21 mouse cellular contexts compared by ENCODE assay signal in genomic region chr8:103884873-103885780, GRCm38 (mm10).
A peak's percentile ranks its signal among the peaks of the same experiment; 100 is the strongest.
DNase-seq lines count a peak whose midpoint lies in the region; ATAC-seq and TF ChIP-seq lines count a peak whose summit lies in the region.
"Had no signal": no experiment of that assay in that cellular context is flagged by ENCODE, and none has a peak within 500 bp of the region (broad histone marks: within the 10 kb centered on the region; RNA-seq: fewer than 3 reads in every experiment).

No protein-coding gene starts in this region.

- H3K79me2 ChIP-seq in CH12.LX (replicated peaks; ENCODE audit: control insufficient read depth, extremely low read depth, insufficient read depth, poor library complexity, severe bottlenecking) = no peaks in the 10 kb centered on the region

- TF ChIP-seq POLR2A in CH12.LX (IDR thresholded peaks at IDR 0.05; ENCODE audit: low read depth, low read length) = no peak

- H3K27ac ChIP-seq in kidney, embryonic 15.5 days = no peak overlapping the region
- H3K27ac ChIP-seq in kidney, postnatal 0 days = no peak overlapping the region
- no peak overlapping the region for H3K27ac ChIP-seq in CH12.LX (ENCODE audit: insufficient read depth, low read depth)
- H3K27ac ChIP-seq: embryonic facial prominence, embryonic 10.5 days; embryonic facial prominence, embryonic 12.5 days; forebrain, embryonic 13.5 days; forebrain, embryonic 15.5 days had no signal

- TF ChIP-seq RAD21 in CH12.LX (IDR thresholded peaks at IDR 0.05; ENCODE audit: low read depth, low read length) = no peak

- no peak overlapping the region for H3K9ac ChIP-seq in kidney, embryonic 15.5 days
- H3K9ac ChIP-seq in kidney, postnatal 0 days (ENCODE audit: low read depth, low read length) = no peak overlapping the region
- H3K9ac ChIP-seq in CH12.LX (ENCODE audit: insufficient read depth, low read depth) = no peak overlapping the region
- H3K9ac ChIP-seq: embryonic facial prominence, embryonic 12.5 days; forebrain, embryonic 13.5 days; forebrain, embryonic 15.5 days; forebrain, postnatal 0 days had no signal

- no peak for TF ChIP-seq CTCF in kidney, postnatal 0 days (IDR thresholded peaks at IDR 0.05; ENCODE audit: low read depth)
- TF ChIP-seq CTCF in CH12.LX (conservative IDR thresholded peaks at IDR 0.05 in 1 of 2, IDR thresholded peaks at IDR 0.05 in 1 of 2; ENCODE audit: low read depth in 2 of 2, low read length in 2 of 2) = no peak

- no peaks in the 10 kb centered on the region for H3K9me3 ChIP-seq in kidney, embryonic 15.5 days (replicated peaks)
- H3K9me3 ChIP-seq in kidney, postnatal 0 days (replicated peaks; ENCODE audit: low read length) = no peaks in the 10 kb centered on the region
- no peaks in the 10 kb centered on the region for H3K9me3 ChIP-seq in CH12.LX (replicated peaks; ENCODE audit: low read length)
- H3K9me3 ChIP-seq: embryonic facial prominence, embryonic 10.5 days; embryonic facial prominence, embryonic 12.5 days; forebrain, embryonic 13.5 days; forebrain, embryonic 15.5 days had no signal

- in situ Hi-C loops in CH12.LX (cut with MboI; ENCODE audit: low pct_ligation_motif_present, low pct_unique_long_range_greater_than_20kb, low sequenced_read_pairs) = no loop called here

- peak; percentile 56; the same call in 1 of the 2 replicates for ATAC-seq in kidney, embryonic 15.5 days (replicated peaks; ENCODE audit: low FRiP score)
- no peak for ATAC-seq in kidney, postnatal 0 days (replicated peaks; ENCODE audit: low FRiP score, low read depth)
- no peak for ATAC-seq in activated CD4-positive, CD25-positive, alpha-beta regulatory T cell, adult 4 months
- ATAC-seq: CD4-positive, CD25-positive, alpha-beta regulatory T cell, adult 4 months; forebrain, embryonic 13.5 days; forebrain, embryonic 15.5 days; forebrain, postnatal 0 days had no signal

- TF ChIP-seq EP300 in CH12.LX (IDR thresholded peaks at IDR 0.05; ENCODE audit: low read length) = no peak; the same call in 1 of the 2 replicates

- dilution Hi-C loops in CH12.LX (cut with MboI; ENCODE audit: extremely low pct_ligation_motif_present, extremely low pct_unique_long_range_greater_than_20kb, low sequenced_read_pairs) = no loop called here

- WGBS in kidney, embryonic 15.5 days = 56% methylated on average over 12 of the region's 12 CpGs
- WGBS in kidney, postnatal 0 days = 51% methylated on average over 12 of the region's 12 CpGs

- 0 out of 2 replicates have a peak, but pooled peaks cover 3% of the 10 kb centered on the region for H3K4me1 ChIP-seq in kidney, embryonic 15.5 days
- no peaks in the 10 kb centered on the region for H3K4me1 ChIP-seq in kidney, postnatal 0 days (replicated peaks; ENCODE audit: insufficient read depth, low read length)
- H3K4me1 ChIP-seq in CH12.LX (ENCODE audit: control insufficient read depth in 1 of 2, insufficient read depth in 2 of 2) = peaks cover 10 to 60% of the 10 kb centered on the region in 2 experiments
- H3K4me1 ChIP-seq: embryonic facial prominence, embryonic 10.5 days; embryonic facial prominence, embryonic 12.5 days; forebrain, embryonic 13.5 days; forebrain, embryonic 15.5 days had no signal

- H3K4me3 ChIP-seq in kidney, embryonic 15.5 days (replicated peaks) = no peak overlapping the region
- no peak overlapping the region for H3K4me3 ChIP-seq in kidney, postnatal 0 days (replicated peaks; ENCODE audit: low read depth, low read length)
- no peak overlapping the region for H3K4me3 ChIP-seq in CH12.LX (replicated peaks in 1 of 3; ENCODE audit: low read depth in 2 of 3, low read length in 2 of 3, poor library complexity in 1 of 3)
- H3K4me3 ChIP-seq: embryonic facial prominence, embryonic 10.5 days; embryonic facial prominence, embryonic 12.5 days; forebrain, embryonic 13.5 days; forebrain, embryonic 15.5 days had no signal

- H3K27me3 ChIP-seq in kidney, embryonic 15.5 days = no peaks in the 10 kb centered on the region
- H3K27me3 ChIP-seq in kidney, postnatal 0 days (ENCODE audit: insufficient read depth, low read length) = no peaks in the 10 kb centered on the region
- no peaks in the 10 kb centered on the region for H3K27me3 ChIP-seq in CH12.LX (replicated peaks)
- H3K27me3 ChIP-seq: embryonic facial prominence, embryonic 12.5 days; forebrain, embryonic 13.5 days; forebrain, embryonic 15.5 days had no signal

- H3K36me3 ChIP-seq in kidney, embryonic 15.5 days = no peaks in the 10 kb centered on the region
- H3K36me3 ChIP-seq in kidney, postnatal 0 days (ENCODE audit: insufficient read depth, low read length) = no peaks in the 10 kb centered on the region
- H3K36me3 ChIP-seq in CH12.LX (replicated peaks in 1 of 2; ENCODE audit: control insufficient read depth in 1 of 2, insufficient read depth in 1 of 2, low read length in 1 of 2) = no peaks in the 10 kb centered on the region
- H3K36me3 ChIP-seq: embryonic facial prominence, embryonic 10.5 days; embryonic facial prominence, embryonic 12.5 days; forebrain, embryonic 15.5 days had no signal

- no peak overlapping the region for H3K4me2 ChIP-seq in kidney, embryonic 15.5 days
- no peak overlapping the region for H3K4me2 ChIP-seq in kidney, postnatal 0 days (ENCODE audit: low read length)
- no peak overlapping the region; the same call in 1 of the 2 replicates for H3K4me2 ChIP-seq in CH12.LX (ENCODE audit: insufficient read depth, low read depth, poor library complexity, severe bottlenecking)
- H3K4me2 ChIP-seq: embryonic facial prominence, embryonic 12.5 days; forebrain, embryonic 13.5 days; forebrain, embryonic 15.5 days had no signal

- DNase-seq in kidney, postnatal 4 days = no peak
- DNase-seq in kidney, postnatal 0 days (ENCODE audit: low spot score) = peak; percentile 68
- no peak for DNase-seq in kidney, postnatal 14 days
- peak; percentile 14 for DNase-seq in CH12.LX (ENCODE audit: extremely low read depth)
- DNase-seq: adrenal gland, adult 8-10 months; adrenal gland, postnatal 14 days; adrenal gland, postnatal 36 days; B cell, adult 2 months; cerebellum, adult 11-12 months; cerebellum, adult 2 months; cerebellum, adult 9-10 months; cerebellum, postnatal 10 days; cerebellum, postnatal 25 days; forebrain, postnatal 0 days had no signal

TF ChIP-seq in CH12.LX, 34 proteins besides CTCF, POLR2A, EP300 and RAD21:
- TF ChIP-seq GABPA (IDR thresholded peaks at IDR 0.05; ENCODE audit: insufficient replicate concordance, low read depth, low read length) (no peak), BHLHE40 (IDR thresholded peaks at IDR 0.05; ENCODE audit: low read depth, low read length) (peak; percentile 86), CHD1 (IDR thresholded peaks at IDR 0.05; ENCODE audit: low read depth, low read length) (peak; percentile 72; the same call in 1 of the 2 replicates), TCF12 (IDR thresholded peaks at IDR 0.05; ENCODE audit: low read depth, low read length) (no peak), MYC (IDR thresholded peaks at IDR 0.05; ENCODE audit: low read depth, low read length) (0 out of 2 replicates have a peak, but pooled peaks have one; percentile 32), IRF4 (IDR thresholded peaks at IDR 0.05; ENCODE audit: low read depth, low read length) (peak; percentile 62)
TF ChIP-seq in CH12.LX: peak in this region for 4.

Comparison
In these comparisons a context has a peak if more than half of its experiments do, and no peak if none do; other contexts are left out.
1. DNase-seq: peak in kidney, postnatal 0 days (single experiment) and CH12.LX (single experiment); none in kidney, postnatal 4 days (0 of 2) and kidney, postnatal 14 days (single experiment).